Mouse (Mus musculus): ENCODE results near the gene Ugp2.
"Not testable (repeated sequence)": the region's sequence is repeated elsewhere in the genome, so short reads cannot be mapped to it uniquely, and the experiment has no call there.

Gene Ugp2

GRCm38 (mm10) chr11:21332639-21333295 is 38.2 kb downstream of the Ugp2 start:
- DNase-seq: no peak

DNA sequence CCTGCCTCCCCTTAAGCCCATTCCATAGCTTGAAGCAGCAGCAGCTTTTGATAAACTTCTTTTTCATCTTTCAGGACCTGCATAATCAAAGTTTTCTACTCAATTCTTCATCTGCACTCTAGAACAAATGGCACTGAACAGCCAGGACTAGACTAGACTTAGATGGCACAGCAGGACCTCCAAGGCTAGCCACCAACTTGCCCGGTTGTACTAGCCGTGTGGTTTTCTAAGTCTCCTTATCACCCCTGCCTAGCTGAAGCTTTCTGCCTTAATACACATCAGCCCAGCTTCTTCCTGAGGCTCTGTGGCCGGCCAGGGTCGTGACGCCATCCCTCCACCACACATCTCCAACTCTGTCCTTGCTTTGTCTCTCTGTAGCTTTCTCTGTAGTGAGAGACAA is 42.9 kb downstream of the Ugp2 start:
- no peak for DNase-seq

DNA sequence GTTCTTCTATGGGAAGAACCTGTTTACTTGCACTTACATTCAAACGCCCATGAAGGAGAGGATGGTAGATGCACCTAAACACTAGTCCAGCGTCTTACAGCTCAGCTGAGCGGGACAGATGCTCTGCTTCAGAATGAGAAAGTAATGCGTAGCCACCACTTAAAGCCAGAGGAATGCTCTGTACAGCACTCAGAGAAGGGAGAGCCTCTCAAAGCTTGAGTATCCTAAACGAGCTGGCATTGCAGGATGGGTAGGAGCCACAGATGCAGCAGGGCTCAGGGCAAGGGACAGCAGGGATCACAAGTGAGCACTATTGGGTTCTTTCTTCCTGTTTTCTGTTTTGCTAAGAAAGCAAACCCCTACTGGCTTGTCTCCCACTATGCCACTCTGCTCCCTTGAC is 43.5 kb downstream of the Ugp2 start:
- DNase-seq: no peak

DNA sequence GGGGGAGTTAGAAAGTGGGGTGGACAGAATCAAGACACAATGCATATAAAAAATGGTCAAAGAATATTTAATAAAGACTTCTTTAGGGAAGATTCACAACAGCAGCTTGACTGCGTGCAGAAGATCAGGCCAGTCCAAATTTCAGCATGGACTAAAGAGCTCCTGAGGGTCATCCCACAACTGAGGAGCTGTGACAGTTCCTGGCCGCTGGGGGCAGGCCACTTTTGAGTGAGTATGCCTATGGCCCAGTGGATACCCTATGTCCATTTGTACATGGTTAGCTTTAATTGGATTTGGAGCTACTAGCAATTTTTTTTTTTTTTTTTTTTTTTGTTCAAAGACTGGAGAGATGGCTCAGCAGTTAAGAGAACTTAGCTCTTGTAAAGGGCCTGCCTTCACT is 44.2 kb downstream of the Ugp2 start:
- DNase-seq: no peak

- DNase-seq: no peak
Measured at GRCm38 (mm10) chr11:21325781-21326180, 45.2 kb downstream of the Ugp2 start.

DNA sequence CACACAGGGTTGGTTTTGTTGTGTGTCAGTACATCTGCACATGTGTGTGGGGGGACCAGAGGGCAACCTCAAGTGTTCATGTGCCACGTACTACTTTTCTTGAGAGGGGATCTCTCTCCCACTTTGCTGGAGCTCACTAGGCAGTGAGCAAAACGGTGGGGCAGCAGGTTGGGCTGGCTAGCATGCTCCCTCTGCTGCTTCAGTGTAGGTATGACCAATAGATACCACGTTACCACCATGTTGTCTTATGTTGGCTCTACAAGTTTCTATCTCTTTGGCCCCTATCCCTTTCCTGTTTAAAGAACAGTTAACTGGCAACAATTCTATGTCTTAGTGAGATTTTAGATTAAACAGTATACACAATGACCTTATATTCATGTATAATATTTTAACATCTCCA is 48.7 kb downstream of the Ugp2 start:
- DNase-seq: no peak

- DNase-seq: no peak
Measured at GRCm38 (mm10) chr11:21321577-21321976, 49.4 kb downstream of the Ugp2 start.

- DNase-seq: no peak
Measured at GRCm38 (mm10) chr11:21313922-21314657, 56.9 kb downstream of the Ugp2 start.

GRCm38 (mm10) chr11:21309516-21309915 is 61.5 kb downstream of the Ugp2 start:
- DNase-seq: no peak

- no peak for DNase-seq
Measured at GRCm38 (mm10) chr11:21308119-21308518, 62.9 kb downstream of the Ugp2 start.

DNA sequence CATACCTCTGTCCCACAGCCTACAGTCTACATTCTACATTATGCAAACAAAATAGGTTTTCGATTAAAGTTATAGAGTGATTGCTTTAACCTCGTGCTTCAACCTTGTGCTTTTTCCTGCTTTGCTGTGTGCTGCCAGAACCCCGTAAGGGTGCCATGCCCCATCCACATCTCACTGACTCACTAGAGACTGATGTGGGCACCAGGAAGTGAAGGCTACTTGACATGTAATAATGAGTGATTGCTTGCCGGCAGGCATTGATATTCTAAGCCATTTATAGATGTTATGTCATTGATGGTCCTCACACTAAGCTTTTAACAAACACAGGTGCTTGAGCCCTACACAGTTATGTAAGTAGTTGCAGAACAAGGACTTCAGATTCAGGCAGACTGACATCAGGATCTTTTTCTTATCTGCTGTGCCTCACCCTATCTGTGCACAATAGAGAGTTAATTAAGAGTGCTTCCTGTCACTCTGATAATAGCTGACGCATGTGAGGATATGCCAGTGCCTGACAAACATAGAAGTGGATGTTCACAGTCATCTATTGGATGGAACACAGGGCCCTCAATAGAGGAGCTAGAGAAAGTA is 63.8 kb downstream of the Ugp2 start:
- DNase-seq: no peak

DNA sequence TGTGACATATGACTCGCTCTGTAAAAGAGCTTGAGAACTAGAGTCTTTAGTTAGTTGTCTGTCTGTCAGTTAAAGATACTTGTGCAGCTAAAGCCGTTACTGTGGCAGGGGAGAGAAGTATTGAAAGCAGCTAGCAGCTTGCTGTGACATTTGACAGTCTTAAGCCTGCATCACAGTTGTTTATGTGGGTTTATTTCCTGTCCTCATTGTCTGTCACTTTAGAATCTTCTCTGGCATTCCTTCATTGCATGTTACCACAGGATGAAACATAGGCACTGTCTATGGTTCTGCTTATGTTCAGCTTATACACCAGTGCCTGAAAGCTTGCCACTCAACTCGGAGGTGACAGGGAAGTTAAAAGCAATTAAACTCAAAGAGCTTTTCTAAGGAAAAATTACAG is 67.4 kb downstream of the Ugp2 start:
- DNase-seq: no peak

GRCm38 (mm10) chr11:21295486-21295885 is 75.5 kb downstream of the Ugp2 start:
- no peak for DNase-seq

DNA sequence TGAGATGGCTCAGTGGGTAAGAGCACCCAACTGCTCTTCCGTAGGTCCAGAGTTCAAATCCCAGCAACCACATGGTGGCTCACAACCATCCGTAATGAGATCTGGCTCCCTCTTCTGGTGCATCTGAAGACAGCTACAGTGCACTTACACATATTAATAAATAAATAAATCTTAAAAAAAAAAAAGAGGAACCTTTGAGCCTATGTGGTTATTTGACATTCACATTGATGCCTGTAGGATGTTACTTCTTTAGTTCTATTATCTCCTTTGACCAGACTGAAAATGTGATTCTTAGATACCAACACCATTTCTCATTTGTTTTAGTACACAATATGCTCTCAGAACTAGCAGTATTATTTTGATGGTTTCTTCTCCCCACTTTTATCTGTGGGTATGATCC is 82.8 kb downstream of the Ugp2 start:
- DNase-seq: not testable (repeated sequence)

- DNase-seq: no peak
Measured at GRCm38 (mm10) chr11:21286391-21286790, 84.6 kb downstream of the Ugp2 start.

- no peak for DNase-seq
Measured at GRCm38 (mm10) chr11:21276151-21276550, 94.8 kb downstream of the Ugp2 start.
